Mouse (Mus musculus) liver, embryonic 14.5 days (tissue): ENCODE measurements around the gene Msrb1. TPM values are rescaled to one million over a fixed set of nuclear protein-coding genes. Genes with fewer than 3 reads are reported as not detected.

Experiments
- ATAC-seq: fragments of 200-750 bp; cut with Nextera tagmentation; 2 replicates; pipeline ENCODE4 v1.8.0; 2017; ENCODE audit warnings: moderate number of reproducible peaks, mild to moderate bottlenecking, moderate library complexity; ENCODE audit not compliant: insufficient read depth
- DNase-seq, 3 experiments: peaks; one replicate each; pipeline ENCODE4 v3.0.0-alpha.2; 2012 to 2013; ENCODE audit warnings: low read depth in 3 of 3, low spot score in 3 of 3
- H3K27ac ChIP-seq: fragments of 300-500 bp; sonication (generic); 2 replicates; pipeline ENCODE4 v1.5.1; 2014; ENCODE audit warnings: moderate library complexity, mild to moderate bottlenecking, control low read depth, inconsistent platforms
- H3K27me3 ChIP-seq: fragments of 300-500 bp; sonication (generic); 2 replicates; pipeline ENCODE4 v1.6.1; 2014; ENCODE audit warnings: mild to moderate bottlenecking, low read length, moderate library complexity; ENCODE audit not compliant: control insufficient read depth, insufficient read depth
- H3K36me3 ChIP-seq: fragments of 300-500 bp; sonication (generic); replicated peaks from 2 replicates; pipeline ENCODE4 v1.6.1; 2014; ENCODE audit warnings: low read depth; ENCODE audit not compliant: control insufficient read depth, insufficient read depth
- H3K4me1 ChIP-seq, 2 experiments: fragments of 200-500 bp in 1 of 2; fragments of 300-500 bp in 1 of 2; sonication (generic) in 1 of 2; replicated peaks; 2 replicates each; pipeline ENCODE4 v1.6.1; 2012 to 2014; ENCODE audit warnings: antibody characterized with exemption in 1 of 2, inconsistent platforms in 1 of 2, low read length in 1 of 2; ENCODE audit not compliant: control insufficient read depth in 2 of 2, insufficient read depth in 2 of 2
- H3K4me2 ChIP-seq: fragments of 300-500 bp; sonication (generic); 2 replicates; pipeline ENCODE4 v1.6.1; 2014; ENCODE audit warnings: low read depth, mild to moderate bottlenecking, control low read depth, moderate library complexity
- H3K4me3 ChIP-seq, 2 experiments: fragments of 200-500 bp in 1 of 2; fragments of 300-500 bp in 1 of 2; sonication (generic) in 1 of 2; 2 replicates each; pipeline ENCODE4 v1.5.1; 2012 to 2014; ENCODE audit warnings: low read depth in 2 of 2, low read length in 2 of 2, mild to moderate bottlenecking in 2 of 2, control low read depth in 1 of 2, inconsistent platforms in 1 of 2, moderate library complexity in 1 of 2; ENCODE audit not compliant: insufficient read depth in 1 of 2
- H3K9ac ChIP-seq: fragments of 300-500 bp; sonication (generic); replicated peaks from 2 replicates; pipeline ENCODE4 v1.6.1; 2014; ENCODE audit warnings: mild to moderate bottlenecking, control low read depth, moderate library complexity
- H3K9me3 ChIP-seq: fragments of 300-500 bp; sonication (generic); 2 replicates; pipeline ENCODE4 v1.6.1; 2016; ENCODE audit warnings: low read length, mixed read lengths; ENCODE audit not compliant: control insufficient read depth
- CTCF ChIP-seq: IDR thresholded peaks from 2 replicates; pipeline ENCODE4 v1.5.1; 2016; ENCODE audit warnings: antibody characterized with exemption, low read depth, control low read depth
- EP300 ChIP-seq: IDR thresholded peaks from 2 replicates; pipeline ENCODE4 v1.6.1; 2016; ENCODE audit warnings: antibody characterized with exemption, low read depth
- WGBS: fragments of 180-500 bp; shearing (Covaris S2); extraction: QIAGEN DNeasy Blood & Tissue Kit; methylation state at CpG from one replicate; pipeline ENCODE4 v1.1.7; 2014; ENCODE audit not compliant: insufficient replicate concordance; 5-methylcytosine and 5-hydroxymethylcytosine counted together
- polyA plus RNA-seq, 2 experiments: library from polyadenylated mRNA; depleted of rRNA in 1 of 2; stranded (reverse) in 1 of 2; unstranded in 1 of 2; fragments of >200 nt; fragmentation: Nextera tagmentation in 1 of 2; extraction: Ambion mirVana in 1 of 2; gene quantifications; 2 replicates each; pipeline versions ENCODE4 v1.2.1 to v1.2.3; 2012 to 2014

Msrb1 gene
- polyA plus RNA-seq, 2 experiments, result 25.4 to 28.9 TPM

DNA sequence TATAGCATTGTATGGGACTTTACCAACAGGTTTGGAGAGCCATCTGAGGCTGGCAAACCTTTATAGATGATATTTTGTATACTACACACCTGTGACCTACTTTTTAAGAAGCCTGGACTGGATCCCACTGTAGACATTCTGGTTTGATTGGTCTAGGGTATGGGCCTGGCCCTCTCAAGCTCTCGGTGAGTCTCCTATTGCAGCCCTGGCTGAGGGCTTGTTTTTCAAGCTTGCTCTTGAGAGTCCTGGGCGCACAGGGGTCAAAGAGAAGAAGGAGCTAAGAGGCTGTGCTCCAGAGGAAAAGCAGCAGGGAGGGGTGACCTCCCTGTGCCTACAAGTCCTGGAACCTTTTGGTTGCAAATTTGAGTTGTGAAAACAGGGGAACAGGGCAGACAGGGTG, 40.6 kb downstream of the Msrb1 start:
- DNase-seq (no peak), ATAC-seq (no peak)
- no peak overlapping the region for H3K27ac ChIP-seq
- H3K36me3 ChIP-seq, result no peaks in the 10 kb centered on the region
- H3K4me3 ChIP-seq, result no peak overlapping the region
- H3K9me3 ChIP-seq, result no peaks in the 10 kb centered on the region
- 68% methylated on average over 2 of the region's 2 CpGs for WGBS
- TF ChIP-seq EP300, result no peak
- TF ChIP-seq CTCF, result no peak
- H3K4me2 ChIP-seq, result no peak overlapping the region
- no peak overlapping the region for H3K9ac ChIP-seq
- H3K4me1 ChIP-seq, result no peaks in the 10 kb centered on the region
- H3K27me3 ChIP-seq, result no peaks in the 10 kb centered on the region

- 48% methylated on average over 2 of the region's 2 CpGs for WGBS
- no peak overlapping the region for H3K9ac ChIP-seq
- ATAC-seq (no peak), DNase-seq (no peak)
- no peaks in the 10 kb centered on the region for H3K27me3 ChIP-seq
- H3K27ac ChIP-seq, result no peak overlapping the region
- H3K9me3 ChIP-seq, result no peaks in the 10 kb centered on the region
- H3K4me3 ChIP-seq, result no peak overlapping the region
- H3K36me3 ChIP-seq, result no peaks in the 10 kb centered on the region
- TF ChIP-seq CTCF, result no peak
- TF ChIP-seq EP300, result no peak
- H3K4me2 ChIP-seq, result no peak overlapping the region
- H3K4me1 ChIP-seq, result no peaks in the 10 kb centered on the region
These were observed 44.4 kb downstream of the Msrb1 start for GRCm38 (mm10) chr17:24780821-24781220.

DNA sequence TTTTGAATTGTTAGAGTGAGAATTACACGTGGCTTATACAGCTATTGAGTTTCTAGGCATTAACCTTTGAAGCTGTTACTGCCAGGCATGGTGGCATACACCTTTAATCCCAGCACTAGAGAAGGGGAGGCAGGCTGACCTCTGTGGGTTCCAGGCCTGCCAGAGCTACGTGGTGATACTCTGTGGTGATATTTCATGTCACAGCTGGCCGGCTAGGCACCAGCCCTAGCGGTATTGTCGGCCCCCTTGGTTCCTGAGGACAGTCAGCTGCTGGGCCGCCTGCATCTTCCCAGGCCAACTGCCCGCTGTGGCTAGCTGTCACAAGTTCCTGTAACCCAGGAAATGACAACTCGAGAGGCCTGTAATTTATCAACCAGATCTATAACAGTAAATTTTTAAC, 55.7 kb downstream of the Msrb1 start:
- TF ChIP-seq CTCF (no peak), EP300 (no peak)
- Histone ChIP-seq H3K36me3 (no peaks in the 10 kb centered on the region), H3K9ac (no peak overlapping the region), H3K9me3 (no peaks in the 10 kb centered on the region), H3K4me3 (no peak overlapping the region), H3K27ac (no peak overlapping the region), H3K4me2 (no peak overlapping the region), H3K4me1 (peaks cover 0 to 2% of the 10 kb centered on the region in 2 experiments; a peak in 2 of 4 replicates), H3K27me3 (no peaks in the 10 kb centered on the region)
- DNase-seq (no peak), ATAC-seq (no peak)
- whole genome bisulfite sequencing, result 28% methylated on average over 8 of the region's 8 CpGs

Other genes with a start within 250 kb of the Msrb1 start
- gene Caskin1, start 248.0 kb upstream of the Msrb1 start, polyA plus RNA-seq (2012; rRNA removed), result 0.09 and 0.11 TPM in 2 replicates
- gene Caskin1, start 248.0 kb upstream of the Msrb1 start, polyA plus RNA-seq (2014; fragmentation: Nextera tagmentation; extraction: Ambion mirVana), result 0.08 TPM in 2 replicates
- gene Traf7, start 208.7 kb upstream of the Msrb1 start, polyA plus RNA-seq (2012; rRNA removed), result 55.4 and 64.2 TPM in 2 replicates
- 25.6 and 29.4 TPM in 2 replicates for gene Traf7, start 208.7 kb upstream of the Msrb1 start, polyA plus RNA-seq (2014; fragmentation: Nextera tagmentation; extraction: Ambion mirVana)
- 0.21 and 0.28 TPM in 2 replicates for gene Rab26, start 202.4 kb upstream of the Msrb1 start, polyA plus RNA-seq (2012; rRNA removed)
- gene Rab26, start 202.4 kb upstream of the Msrb1 start, polyA plus RNA-seq (2014; fragmentation: Nextera tagmentation; extraction: Ambion mirVana), result 0.95 and 1.0 TPM in 2 replicates
- gene Pkd1, start 186.8 kb upstream of the Msrb1 start, polyA plus RNA-seq (2012; rRNA removed), result 3.4 and 4.0 TPM in 2 replicates
- 1.8 and 2.9 TPM in 2 replicates for gene Pkd1, start 186.8 kb upstream of the Msrb1 start, polyA plus RNA-seq (2014; fragmentation: Nextera tagmentation; extraction: Ambion mirVana)
- gene Tsc2, start 104.0 kb upstream of the Msrb1 start, polyA plus RNA-seq (2012; rRNA removed), result 17.0 and 21.4 TPM in 2 replicates
- 17.6 and 23.8 TPM in 2 replicates for gene Tsc2, start 104.0 kb upstream of the Msrb1 start, polyA plus RNA-seq (2014; fragmentation: Nextera tagmentation; extraction: Ambion mirVana)
- gene Nthl1, start 104.0 kb upstream of the Msrb1 start, polyA plus RNA-seq (2012; rRNA removed), result 6.2 and 6.6 TPM in 2 replicates
- 5.9 and 6.1 TPM in 2 replicates for gene Nthl1, start 104.0 kb upstream of the Msrb1 start, polyA plus RNA-seq (2014; fragmentation: Nextera tagmentation; extraction: Ambion mirVana)
- 5.5 and 5.7 TPM in 2 replicates for gene Slc9a3r2, start 86.3 kb upstream of the Msrb1 start, polyA plus RNA-seq (2012; rRNA removed)
- gene Slc9a3r2, start 86.3 kb upstream of the Msrb1 start, polyA plus RNA-seq (2014; fragmentation: Nextera tagmentation; extraction: Ambion mirVana), result 8.1 and 9.9 TPM in 2 replicates
- gene Npw, start 78.2 kb upstream of the Msrb1 start, polyA plus RNA-seq (2012; rRNA removed), result 0.27 TPM in 1 of 2 replicates, not detected in the other
- 0.29 TPM in 1 of 2 replicates, not detected in the other for gene Npw, start 78.2 kb upstream of the Msrb1 start, polyA plus RNA-seq (2014; fragmentation: Nextera tagmentation; extraction: Ambion mirVana)
- 21.3 and 23.8 TPM in 2 replicates for gene Zfp598, start 67.0 kb upstream of the Msrb1 start, polyA plus RNA-seq (2012; rRNA removed)
- 10.7 and 14.5 TPM in 2 replicates for gene Zfp598, start 67.0 kb upstream of the Msrb1 start, polyA plus RNA-seq (2014; fragmentation: Nextera tagmentation; extraction: Ambion mirVana)
- gene Syngr3, start 46.7 kb upstream of the Msrb1 start, polyA plus RNA-seq (2012; rRNA removed), result 0.06 and 0.14 TPM in 2 replicates
- gene Syngr3, start 46.7 kb upstream of the Msrb1 start, polyA plus RNA-seq (2014; fragmentation: Nextera tagmentation; extraction: Ambion mirVana), result 0.08 TPM in 1 of 2 replicates, not detected in the other
- 13.9 and 19.5 TPM in 2 replicates for gene Gfer, start 40.5 kb upstream of the Msrb1 start, polyA plus RNA-seq (2012; rRNA removed)
- gene Gfer, start 40.5 kb upstream of the Msrb1 start, polyA plus RNA-seq (2014; fragmentation: Nextera tagmentation; extraction: Ambion mirVana), result 30.2 and 32.3 TPM in 2 replicates
- 0.87 and 0.97 TPM in 2 replicates for gene Noxo1, start 40.4 kb upstream of the Msrb1 start, polyA plus RNA-seq (2012; rRNA removed)
- 0.25 and 0.30 TPM in 2 replicates for gene Noxo1, start 40.4 kb upstream of the Msrb1 start, polyA plus RNA-seq (2014; fragmentation: Nextera tagmentation; extraction: Ambion mirVana)
- gene Tbl3, start 29.0 kb upstream of the Msrb1 start, polyA plus RNA-seq (2012; rRNA removed), result 20.5 and 26.8 TPM in 2 replicates
- gene Tbl3, start 29.0 kb upstream of the Msrb1 start, polyA plus RNA-seq (2014; fragmentation: Nextera tagmentation; extraction: Ambion mirVana), result 31.3 and 33.4 TPM in 2 replicates
- 0.11 and 0.29 TPM in 2 replicates for gene Rnf151, start 18.6 kb upstream of the Msrb1 start, polyA plus RNA-seq (2012; rRNA removed)
- gene Rnf151, start 18.6 kb upstream of the Msrb1 start, polyA plus RNA-seq (2014; fragmentation: Nextera tagmentation; extraction: Ambion mirVana), result not detected in 2 replicates
- 2,096 and 2,246 TPM in 2 replicates for gene Rps2, start 18.5 kb upstream of the Msrb1 start, polyA plus RNA-seq (2012; rRNA removed)
- 1,219 and 1,250 TPM in 2 replicates for gene Rps2, start 18.5 kb upstream of the Msrb1 start, polyA plus RNA-seq (2014; fragmentation: Nextera tagmentation; extraction: Ambion mirVana)
- 84.0 and 162 TPM in 2 replicates for gene Ndufb10, start 12.2 kb upstream of the Msrb1 start, polyA plus RNA-seq (2012; rRNA removed)
- gene Ndufb10, start 12.2 kb upstream of the Msrb1 start, polyA plus RNA-seq (2014; fragmentation: Nextera tagmentation; extraction: Ambion mirVana), result 207 and 216 TPM in 2 replicates
- gene Rpl3l, start 8.8 kb upstream of the Msrb1 start, polyA plus RNA-seq (2012; rRNA removed), result 0.03 TPM in 1 of 2 replicates, not detected in the other
- not detected in 2 replicates for gene Rpl3l, start 8.8 kb upstream of the Msrb1 start, polyA plus RNA-seq (2014; fragmentation: Nextera tagmentation; extraction: Ambion mirVana)
- gene Hs3st6, start 16.3 kb downstream of the Msrb1 start, polyA plus RNA-seq (2012; rRNA removed), result 0.03 and 0.06 TPM in 2 replicates
- not detected in 2 replicates for gene Hs3st6, start 16.3 kb downstream of the Msrb1 start, polyA plus RNA-seq (2014; fragmentation: Nextera tagmentation; extraction: Ambion mirVana)
- 0.50 and 0.65 TPM in 2 replicates for gene Meiob, start 67.6 kb downstream of the Msrb1 start, polyA plus RNA-seq (2012; rRNA removed)
- gene Meiob, start 67.6 kb downstream of the Msrb1 start, polyA plus RNA-seq (2014; fragmentation: Nextera tagmentation; extraction: Ambion mirVana), result 0.90 and 1.2 TPM in 2 replicates
- gene Hagh, start 103.5 kb downstream of the Msrb1 start, polyA plus RNA-seq (2012; rRNA removed), result 49.8 and 65.9 TPM in 2 replicates
- gene Hagh, start 103.5 kb downstream of the Msrb1 start, polyA plus RNA-seq (2014; fragmentation: Nextera tagmentation; extraction: Ambion mirVana), result 109 and 120 TPM in 2 replicates
- gene Fahd1, start 113.7 kb downstream of the Msrb1 start, polyA plus RNA-seq (2012; rRNA removed), result 18.6 and 24.0 TPM in 2 replicates
- 37.2 and 40.1 TPM in 2 replicates for gene Fahd1, start 113.7 kb downstream of the Msrb1 start, polyA plus RNA-seq (2014; fragmentation: Nextera tagmentation; extraction: Ambion mirVana)
- 3.4 and 4.3 TPM in 2 replicates for gene Igfals, start 129.4 kb downstream of the Msrb1 start, polyA plus RNA-seq (2012; rRNA removed)
- gene Igfals, start 129.4 kb downstream of the Msrb1 start, polyA plus RNA-seq (2014; fragmentation: Nextera tagmentation; extraction: Ambion mirVana), result 4.7 and 6.3 TPM in 2 replicates
- 30.8 and 33.1 TPM in 2 replicates for gene Nubp2, start 149.7 kb downstream of the Msrb1 start, polyA plus RNA-seq (2012; rRNA removed)
- 76.7 and 80.1 TPM in 2 replicates for gene Nubp2, start 149.7 kb downstream of the Msrb1 start, polyA plus RNA-seq (2014; fragmentation: Nextera tagmentation; extraction: Ambion mirVana)
- 26.3 and 28.4 TPM in 2 replicates for gene Spsb3, start 150.0 kb downstream of the Msrb1 start, polyA plus RNA-seq (2012; rRNA removed)
- 37.5 and 40.2 TPM in 2 replicates for gene Spsb3, start 150.0 kb downstream of the Msrb1 start, polyA plus RNA-seq (2014; fragmentation: Nextera tagmentation; extraction: Ambion mirVana)
- 7.6 and 9.4 TPM in 2 replicates for gene Eme2, start 158.4 kb downstream of the Msrb1 start, polyA plus RNA-seq (2012; rRNA removed)
- 7.4 and 8.5 TPM in 2 replicates for gene Eme2, start 158.4 kb downstream of the Msrb1 start, polyA plus RNA-seq (2014; fragmentation: Nextera tagmentation; extraction: Ambion mirVana)
- gene Mrps34, start 158.5 kb downstream of the Msrb1 start, polyA plus RNA-seq (2012; rRNA removed), result 48.0 and 49.2 TPM in 2 replicates
- gene Mrps34, start 158.5 kb downstream of the Msrb1 start, polyA plus RNA-seq (2014; fragmentation: Nextera tagmentation; extraction: Ambion mirVana), result 43.5 and 49.9 TPM in 2 replicates
- gene Nme3, start 159.9 kb downstream of the Msrb1 start, polyA plus RNA-seq (2012; rRNA removed), result 55.7 and 65.6 TPM in 2 replicates
- gene Nme3, start 159.9 kb downstream of the Msrb1 start, polyA plus RNA-seq (2014; fragmentation: Nextera tagmentation; extraction: Ambion mirVana), result 79.2 and 83.7 TPM in 2 replicates
- gene Mapk8ip3, start 200.3 kb downstream of the Msrb1 start, polyA plus RNA-seq (2012; rRNA removed), result 30.6 and 34.3 TPM in 2 replicates
- gene Mapk8ip3, start 200.3 kb downstream of the Msrb1 start, polyA plus RNA-seq (2014; fragmentation: Nextera tagmentation; extraction: Ambion mirVana), result 7.2 and 8.0 TPM in 2 replicates
- 18.9 and 24.3 TPM in 2 replicates for gene Jpt2, start 224.0 kb downstream of the Msrb1 start, polyA plus RNA-seq (2012; rRNA removed)
- gene Jpt2, start 224.0 kb downstream of the Msrb1 start, polyA plus RNA-seq (2014; fragmentation: Nextera tagmentation; extraction: Ambion mirVana), result 31.6 and 34.3 TPM in 2 replicates